Mouse (Mus musculus) liver, embryonic 14.5 days (tissue): ENCODE measurements around the gene Ccdc188.

Experiments used
- CTCF ChIP-seq: IDR thresholded peaks from 2 replicates; pipeline ENCODE4 v1.5.1; 2016; ENCODE audit warnings: antibody characterized with exemption, low read depth, control low read depth
- EP300 ChIP-seq: IDR thresholded peaks from 2 replicates; pipeline ENCODE4 v1.6.1; 2016; ENCODE audit warnings: antibody characterized with exemption, low read depth

GRCm38 (mm10) chr16:18227897-18228422 lies 10.3 kb downstream of the Ccdc188 start:
- TF ChIP-seq CTCF, result no peak
- no peak for TF ChIP-seq EP300
